Mouse (Mus musculus): Measurements from ENCODE around the gene Ldlrad3. TPM values are rescaled to one million over a fixed set of nuclear protein-coding genes. Genes with fewer than 3 reads are reported as not detected.

Gene Ldlrad3
- polyA plus RNA-seq, 1 experiment: 18.5 TPM

DNA sequence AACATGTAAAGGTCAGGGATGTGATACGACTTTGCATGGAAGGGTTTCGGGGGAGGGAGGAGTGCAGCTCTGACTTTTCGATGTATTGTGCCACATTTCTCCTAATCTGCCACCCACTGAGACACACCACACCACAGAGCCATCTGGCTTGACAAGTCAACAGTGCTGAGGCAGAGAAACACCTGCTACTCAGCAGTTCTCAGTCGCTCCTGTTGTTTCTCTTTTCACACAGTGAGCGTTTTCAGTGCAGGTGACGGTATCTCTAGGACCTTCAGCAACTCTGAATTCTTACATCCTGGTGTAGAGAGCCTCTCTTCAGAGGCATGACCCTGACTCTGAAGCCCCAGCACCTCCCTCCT, 68.8 kb downstream of the Ldlrad3 start:
- Histone ChIP-seq H3K27me3 (replicated peaks; ENCODE audit: control insufficient read depth, insufficient read depth, low read length) (no peaks in the 10 kb centered on the region), H3K36me3 (ENCODE audit: control insufficient read depth, insufficient read depth, low read length) (no peaks in the 10 kb centered on the region), H3K4me3 (ENCODE audit: insufficient read depth, low read depth, low read length) (no peak overlapping the region), H3K27ac (ENCODE audit: insufficient read depth, low read depth, low read length) (no peak overlapping the region), H3K4me1 (ENCODE audit: control insufficient read depth, insufficient read depth, low read length) (peaks cover 15% of the 10 kb centered on the region)
- 85% methylated on average over 6 of the region's 6 CpGs for WGBS
- DNase-seq: no peak
- no peak for TF ChIP-seq CTCF (conservative IDR thresholded peaks at IDR 0.05; ENCODE audit: insufficient read depth, insufficient read length, low read depth, low read length)
- TF ChIP-seq POLR2A (IDR thresholded peaks at IDR 0.05; ENCODE audit: low read depth, low read length): no peak

DNA sequence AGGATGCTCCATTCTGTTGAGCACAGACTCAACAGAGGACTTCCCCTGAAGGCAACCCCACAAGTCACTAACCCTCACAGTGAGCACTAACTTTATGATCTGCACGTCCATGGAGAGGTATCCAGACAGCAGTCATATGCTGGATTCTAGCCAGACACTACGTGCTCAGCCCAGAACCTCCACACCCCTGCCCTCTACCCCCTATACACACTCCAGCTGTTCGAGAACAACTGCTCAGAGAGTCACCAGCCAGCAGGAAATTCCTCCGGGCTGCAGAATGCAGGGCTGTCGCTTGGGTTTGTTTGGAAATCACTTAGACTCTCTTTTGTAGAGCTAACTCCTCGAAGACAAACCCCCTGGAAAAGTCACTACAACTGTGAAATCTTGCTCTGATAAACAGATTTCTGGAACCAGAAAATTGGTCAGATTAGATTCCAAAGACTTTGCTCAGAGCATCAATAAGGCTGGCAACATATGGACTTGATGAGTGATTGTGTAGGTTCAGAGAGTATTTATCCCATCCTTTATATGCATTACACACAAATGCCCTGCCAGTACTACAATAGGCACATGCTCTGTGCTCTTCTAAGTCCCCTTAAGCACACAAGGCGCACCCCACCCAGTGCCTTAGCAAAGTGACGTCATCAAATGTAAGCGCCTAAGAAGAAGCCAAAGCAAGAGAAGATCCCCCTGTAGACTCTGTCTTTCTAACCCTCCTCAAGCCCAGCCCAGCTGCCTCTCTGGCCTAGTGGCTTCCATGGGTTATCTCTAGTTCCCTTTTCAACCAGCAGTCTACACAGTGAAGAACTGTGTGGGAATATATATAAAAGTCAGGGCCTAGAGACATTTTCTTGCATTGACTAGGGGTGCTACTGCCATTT, 69.4 kb downstream of the Ldlrad3 start:
- no peak for DNase-seq
- TF ChIP-seq POLR2A (IDR thresholded peaks at IDR 0.05; ENCODE audit: low read depth, low read length): no peak
- TF ChIP-seq CTCF (conservative IDR thresholded peaks at IDR 0.05; ENCODE audit: insufficient read depth, insufficient read length, low read depth, low read length): no peak
- Histone ChIP-seq H3K4me3 (ENCODE audit: insufficient read depth, low read depth, low read length) (no peak overlapping the region), H3K36me3 (ENCODE audit: control insufficient read depth, insufficient read depth, low read length) (no peaks in the 10 kb centered on the region), H3K4me1 (ENCODE audit: control insufficient read depth, insufficient read depth, low read length) (peaks cover 18% of the 10 kb centered on the region), H3K27me3 (replicated peaks; ENCODE audit: control insufficient read depth, insufficient read depth, low read length) (no peaks in the 10 kb centered on the region), H3K27ac (ENCODE audit: insufficient read depth, low read depth, low read length) (no peak overlapping the region)
- WGBS: 67% methylated on average over 9 of the region's 9 CpGs

DNA sequence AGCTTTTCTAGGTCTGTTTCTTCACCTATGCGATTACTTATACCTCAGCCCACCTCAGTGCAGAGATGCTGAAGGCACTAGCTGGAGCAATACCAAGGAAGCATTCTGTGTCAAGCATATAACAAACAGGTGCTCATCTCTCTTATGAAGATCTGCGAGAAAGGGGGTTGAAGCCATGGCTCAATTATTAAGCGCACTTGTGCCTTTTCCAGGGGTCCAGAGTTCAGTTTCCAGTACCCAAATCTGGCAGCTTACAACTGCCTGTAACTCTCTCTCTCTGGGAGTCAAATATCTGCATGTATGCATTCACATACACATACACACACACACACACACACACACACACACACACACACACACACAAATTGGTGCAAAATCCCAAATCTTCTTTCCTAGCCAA, 72.4 kb downstream of the Ldlrad3 start:
- peak; percentile 68 for DNase-seq
- Histone ChIP-seq H3K27me3 (replicated peaks; ENCODE audit: control insufficient read depth, insufficient read depth, low read length) (no peaks in the 10 kb centered on the region), H3K4me1 (ENCODE audit: control insufficient read depth, insufficient read depth, low read length) (peaks cover 18% of the 10 kb centered on the region), H3K4me3 (ENCODE audit: insufficient read depth, low read depth, low read length) (no peak overlapping the region), H3K36me3 (ENCODE audit: control insufficient read depth, insufficient read depth, low read length) (no peaks in the 10 kb centered on the region), H3K27ac (ENCODE audit: insufficient read depth, low read depth, low read length) (peak overlapping the region; percentile 89)
- TF ChIP-seq POLR2A (IDR thresholded peaks at IDR 0.05; ENCODE audit: low read depth, low read length): no peak
- no peak for TF ChIP-seq CTCF (conservative IDR thresholded peaks at IDR 0.05; ENCODE audit: insufficient read depth, insufficient read length, low read depth, low read length)
- 65% methylated on average over 3 of the region's 3 CpGs for WGBS

DNA sequence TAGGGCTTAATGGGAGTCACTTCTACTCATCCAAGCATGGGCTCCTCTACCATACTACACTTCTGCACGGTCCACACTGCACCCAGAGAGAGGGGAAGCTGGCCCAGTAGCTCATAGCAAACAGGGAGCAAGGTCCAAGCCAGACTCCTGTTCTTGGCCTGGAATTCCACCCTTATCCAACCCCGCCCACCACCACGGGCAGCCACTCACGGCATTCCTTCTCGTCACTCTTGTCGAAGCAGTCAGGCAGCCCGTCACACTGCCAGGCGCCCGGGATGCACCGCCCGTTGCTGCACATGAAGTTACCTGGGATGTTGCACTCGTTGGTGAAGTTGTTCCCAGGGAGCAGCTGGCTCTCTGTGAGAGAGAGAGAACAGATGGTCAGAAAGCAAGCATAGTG, 72.9 kb downstream of the Ldlrad3 start:
- WGBS: 40% methylated on average over 12 of the region's 12 CpGs
- Histone ChIP-seq H3K4me1 (ENCODE audit: control insufficient read depth, insufficient read depth, low read length) (peaks cover 18% of the 10 kb centered on the region), H3K4me3 (ENCODE audit: insufficient read depth, low read depth, low read length) (no peak overlapping the region), H3K27me3 (replicated peaks; ENCODE audit: control insufficient read depth, insufficient read depth, low read length) (no peaks in the 10 kb centered on the region), H3K36me3 (ENCODE audit: control insufficient read depth, insufficient read depth, low read length) (no peaks in the 10 kb centered on the region), H3K27ac (ENCODE audit: insufficient read depth, low read depth, low read length) (peak overlapping the region; percentile 74)
- no peak for TF ChIP-seq POLR2A (IDR thresholded peaks at IDR 0.05; ENCODE audit: low read depth, low read length)
- no peak for TF ChIP-seq CTCF (conservative IDR thresholded peaks at IDR 0.05; ENCODE audit: insufficient read depth, insufficient read length, low read depth, low read length)
- DNase-seq: peak; percentile 94

DNA sequence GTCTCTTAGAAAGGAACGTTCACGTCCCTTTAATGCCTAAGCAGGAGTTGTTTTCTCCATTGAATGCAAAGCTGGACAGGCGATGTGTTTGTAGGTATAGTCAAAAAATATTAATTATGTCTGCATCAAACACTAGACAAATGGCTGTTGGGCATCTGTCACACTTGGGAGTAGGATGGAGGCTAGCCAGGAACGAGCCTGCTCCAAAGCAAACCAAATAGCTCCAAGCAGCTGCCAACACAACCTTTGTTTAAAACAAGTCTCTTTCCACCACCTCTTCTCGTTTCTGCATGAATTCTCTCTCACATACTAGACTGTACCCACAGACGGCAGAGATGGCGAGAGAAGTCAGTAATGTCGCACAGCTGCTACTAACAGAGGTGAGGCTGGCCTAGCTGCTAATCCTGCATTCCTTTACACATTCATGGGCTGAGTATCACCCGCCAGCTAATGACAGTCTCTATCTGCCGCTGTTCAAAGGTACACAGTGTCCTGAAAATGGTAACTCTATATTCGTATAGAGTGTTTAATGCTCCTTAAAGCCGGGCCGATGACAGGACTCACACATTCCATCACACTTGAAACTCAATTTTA, 74.2 kb downstream of the Ldlrad3 start:
- Histone ChIP-seq H3K36me3 (ENCODE audit: control insufficient read depth, insufficient read depth, low read length) (no peaks in the 10 kb centered on the region), H3K27ac (ENCODE audit: insufficient read depth, low read depth, low read length) (no peak overlapping the region), H3K4me1 (ENCODE audit: control insufficient read depth, insufficient read depth, low read length) (peaks cover 18% of the 10 kb centered on the region), H3K27me3 (replicated peaks; ENCODE audit: control insufficient read depth, insufficient read depth, low read length) (no peaks in the 10 kb centered on the region), H3K4me3 (ENCODE audit: insufficient read depth, low read depth, low read length) (no peak overlapping the region)
- no peak for TF ChIP-seq CTCF (conservative IDR thresholded peaks at IDR 0.05; ENCODE audit: insufficient read depth, insufficient read length, low read depth, low read length)
- no peak for TF ChIP-seq POLR2A (IDR thresholded peaks at IDR 0.05; ENCODE audit: low read depth, low read length)
- WGBS: 67% methylated on average over 13 of the region's 13 CpGs
- no peak for DNase-seq

DNA sequence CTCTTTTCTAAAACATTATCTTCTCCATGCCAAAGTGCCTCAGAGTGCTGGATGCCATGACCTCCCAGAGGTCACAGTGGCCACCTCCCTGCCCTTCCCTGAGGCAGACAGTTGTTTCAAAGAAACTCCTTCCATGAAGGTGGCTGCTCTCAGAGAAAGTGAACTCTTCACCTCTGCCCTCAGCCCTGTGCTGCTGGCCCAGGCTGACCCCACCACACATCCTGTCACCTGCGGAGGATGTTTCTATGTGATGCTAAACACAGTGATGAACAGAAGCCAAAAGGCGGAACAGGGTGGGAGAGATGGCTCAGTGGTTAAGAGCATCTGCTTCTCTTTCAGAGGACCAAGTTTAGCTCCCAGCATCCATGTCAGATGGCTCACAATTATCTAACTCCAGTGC, 75.9 kb downstream of the Ldlrad3 start:
- H3K27me3 ChIP-seq (replicated peaks; ENCODE audit: control insufficient read depth, insufficient read depth, low read length): no peaks in the 10 kb centered on the region
- no peak overlapping the region for H3K27ac ChIP-seq (ENCODE audit: insufficient read depth, low read depth, low read length)
- H3K4me1 ChIP-seq (ENCODE audit: control insufficient read depth, insufficient read depth, low read length): peaks cover 18% of the 10 kb centered on the region
- no peaks in the 10 kb centered on the region for H3K36me3 ChIP-seq (ENCODE audit: control insufficient read depth, insufficient read depth, low read length)
- no peak for TF ChIP-seq POLR2A (IDR thresholded peaks at IDR 0.05; ENCODE audit: low read depth, low read length)
- TF ChIP-seq CTCF (conservative IDR thresholded peaks at IDR 0.05; ENCODE audit: insufficient read depth, insufficient read length, low read depth, low read length): no peak
- no peak for DNase-seq
- no peak overlapping the region for H3K4me3 ChIP-seq (ENCODE audit: insufficient read depth, low read depth, low read length)
- WGBS: 80% methylated on average over 2 of the region's 2 CpGs

DNA sequence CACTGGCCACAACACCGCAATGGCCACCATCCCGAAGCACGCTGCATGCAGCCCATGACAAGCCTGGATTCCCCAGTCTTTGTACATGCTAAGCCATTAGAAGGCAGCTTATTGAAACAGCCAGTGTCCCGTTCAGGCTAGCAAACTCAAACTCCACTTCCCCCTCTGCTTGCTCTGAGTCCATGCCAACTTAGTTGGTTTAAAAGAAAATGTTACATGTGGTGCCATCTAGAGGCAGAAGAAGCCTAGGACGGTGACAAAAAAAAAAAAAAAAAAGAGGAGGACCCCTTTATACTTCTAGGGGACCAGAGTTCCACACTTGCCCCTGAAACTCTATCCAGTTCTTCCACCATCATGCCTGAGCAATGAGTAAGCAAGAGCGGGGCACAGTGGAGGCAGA, 78.9 kb downstream of the Ldlrad3 start:
- Histone ChIP-seq H3K36me3 (ENCODE audit: control insufficient read depth, insufficient read depth, low read length) (no peaks in the 10 kb centered on the region), H3K4me3 (ENCODE audit: insufficient read depth, low read depth, low read length) (no peak overlapping the region), H3K27me3 (replicated peaks; ENCODE audit: control insufficient read depth, insufficient read depth, low read length) (no peaks in the 10 kb centered on the region), H3K27ac (ENCODE audit: insufficient read depth, low read depth, low read length) (no peak overlapping the region), H3K4me1 (ENCODE audit: control insufficient read depth, insufficient read depth, low read length) (peaks cover 3% of the 10 kb centered on the region; the same call in 1 of the 2 replicates)
- DNase-seq: peak; percentile 46
- TF ChIP-seq POLR2A (IDR thresholded peaks at IDR 0.05; ENCODE audit: low read depth, low read length) (no peak), CTCF (conservative IDR thresholded peaks at IDR 0.05; ENCODE audit: insufficient read depth, insufficient read length, low read depth, low read length) (0 out of 2 replicates have a peak, but pooled peaks have one; percentile 25)
- WGBS: 56% methylated on average over 6 of the region's 6 CpGs

All from kidney, adult 2 months (tissue).